Mouse (Mus musculus) midbrain, embryonic 15.5 days (tissue): ENCODE measurements around the gene Cd300a. TPM values are rescaled to one million over a fixed set of nuclear protein-coding genes. Genes with fewer than 3 reads are reported as not detected.
A peak's percentile ranks its signal among the peaks of the same experiment; 100 is the strongest.

ENCODE experiments used
- ATAC-seq: fragments of 200-750 bp; cut with Nextera tagmentation; replicated peaks from 2 replicates; pipeline ENCODE4 v1.8.0; 2017; ENCODE audit warnings: moderate TSS enrichment
- H3K27ac ChIP-seq: fragments of 300-500 bp; sonication (generic); 2 replicates; pipeline ENCODE4 v1.5.1; 2015; ENCODE audit warnings: mild to moderate bottlenecking, inconsistent platforms
- H3K27me3 ChIP-seq: fragments of 300-500 bp; sonication (generic); replicated peaks from 2 replicates; pipeline ENCODE4 v1.6.1; 2015; ENCODE audit warnings: inconsistent platforms
- H3K36me3 ChIP-seq: fragments of 300-500 bp; sonication (generic); replicated peaks from 2 replicates; pipeline ENCODE4 v1.6.1; 2015; ENCODE audit warnings: inconsistent platforms
- H3K4me1 ChIP-seq: fragments of 300-500 bp; sonication (generic); 2 replicates; pipeline ENCODE4 v1.6.1; 2015; ENCODE audit warnings: inconsistent platforms
- H3K4me2 ChIP-seq: fragments of 300-500 bp; sonication (generic); 2 replicates; pipeline ENCODE4 v1.6.1; 2015; ENCODE audit warnings: inconsistent platforms, mild to moderate bottlenecking, moderate library complexity
- H3K4me3 ChIP-seq: fragments of 300-500 bp; sonication (generic); 2 replicates; pipeline ENCODE4 v1.5.1; 2015; ENCODE audit warnings: mild to moderate bottlenecking, inconsistent platforms
- H3K9ac ChIP-seq: fragments of 300-500 bp; sonication (generic); 2 replicates; pipeline ENCODE4 v1.6.1; 2015; ENCODE audit warnings: mild to moderate bottlenecking, inconsistent platforms
- H3K9me3 ChIP-seq: fragments of 300-500 bp; sonication (generic); 2 replicates; pipeline ENCODE4 v1.6.1; 2016; ENCODE audit warnings: inconsistent platforms
- WGBS: fragments of 180-500 bp; shearing (Covaris S2); methylation state at CpG from one replicate; pipeline ENCODE4 v1.1.7; 2015; ENCODE audit warnings: mixed read lengths; 5-methylcytosine and 5-hydroxymethylcytosine counted together
- polyA plus RNA-seq: library from polyadenylated mRNA; unstranded; fragments of >200 nt; fragmentation: Nextera tagmentation; extraction: Ambion mirVana; gene quantifications from 2 replicates; pipeline ENCODE4 v1.2.1, GENCODE M21; 2015

Cd300a gene
- polyA plus RNA-seq: 0.86 and 0.94 TPM in 2 replicates

DNA sequence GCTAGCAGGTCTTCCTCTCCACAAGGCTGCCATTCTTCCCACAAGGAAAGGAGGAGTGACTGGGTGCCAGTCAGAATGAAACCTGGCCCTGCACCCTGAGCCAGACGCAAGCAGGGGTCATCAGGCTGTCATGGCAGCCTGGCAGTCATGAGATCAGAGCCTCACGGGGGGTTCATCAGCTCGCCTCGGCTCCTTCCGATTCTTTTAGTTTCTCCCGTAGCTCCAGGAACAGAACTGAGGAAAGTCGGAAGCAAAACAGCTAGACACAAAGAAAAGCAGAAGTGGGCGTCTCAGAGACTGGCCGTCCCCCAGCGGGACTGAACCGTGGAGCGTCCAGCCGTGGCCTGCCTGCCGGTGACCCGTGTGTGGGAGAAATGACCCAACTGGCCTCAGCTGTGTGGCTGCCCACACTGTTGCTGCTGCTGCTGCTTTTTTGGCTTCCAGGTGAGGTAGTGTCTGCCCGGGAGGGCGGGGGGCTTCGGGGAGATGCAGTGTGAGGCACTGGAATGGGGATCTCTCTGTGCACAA, at the start of gene Cd300a:
Gene Cd300a (plus strand): TSS at position 51 of the 528 bp plus-strand sequence.
- no peak within 1 kb of the TSS for H3K4me3 ChIP-seq
- no peak within 1 kb of the TSS for H3K9ac ChIP-seq
- WGBS: 45% methylated on average over 18 of the region's 18 CpGs
- H3K4me1 ChIP-seq: no peaks in the 10 kb centered on the region
- H3K27me3 ChIP-seq: no peaks in the 10 kb centered on the region
- H3K27ac ChIP-seq: no peak within 1 kb of the TSS
- no peak within 1 kb of the TSS for H3K4me2 ChIP-seq
- no peak for ATAC-seq
- H3K9me3 ChIP-seq: no peaks in the 10 kb centered on the region
- no peaks in the 10 kb centered on the region for H3K36me3 ChIP-seq

DNA sequence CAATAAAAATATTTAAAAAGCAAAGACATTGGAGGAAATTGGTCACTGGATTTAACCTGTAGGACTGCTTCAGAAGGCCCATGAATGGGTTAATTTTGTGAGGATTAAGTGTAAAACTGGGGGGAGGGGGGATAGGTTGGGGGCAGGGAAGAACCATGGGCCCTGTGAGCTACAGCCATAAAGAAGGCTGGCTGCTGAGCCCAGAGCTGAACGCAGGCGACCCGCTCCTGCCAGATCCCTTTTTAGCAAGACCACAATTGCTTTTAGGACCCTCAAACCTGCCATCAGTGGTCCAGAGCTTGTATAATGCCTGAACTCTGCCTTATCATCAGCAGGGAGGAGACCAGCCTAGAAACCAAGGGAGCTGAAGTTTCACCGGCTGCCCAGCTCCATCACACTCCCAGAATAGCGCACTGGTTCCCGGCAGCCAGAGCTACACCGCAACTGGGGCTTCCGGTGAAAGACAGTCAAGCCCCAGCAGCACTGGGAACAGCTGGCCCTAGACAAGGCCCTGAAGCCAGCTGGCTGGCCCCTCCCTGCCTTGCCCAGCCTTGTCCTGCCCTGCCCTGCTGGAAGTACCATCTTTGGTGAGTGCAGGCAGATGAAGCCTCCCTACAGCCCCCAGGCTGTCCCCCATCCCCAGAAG, 45.9 kb upstream of the Cd300a start:
- Histone ChIP-seq H3K4me2 (no peak overlapping the region), H3K36me3 (no peaks in the 10 kb centered on the region), H3K9me3 (no peaks in the 10 kb centered on the region), H3K9ac (no peak overlapping the region), H3K27ac (no peak overlapping the region), H3K4me3 (no peak overlapping the region), H3K27me3 (peaks cover 4% of the 10 kb centered on the region; the same call in 1 of the 2 replicates), H3K4me1 (peaks cover 6% of the 10 kb centered on the region; the same call in 1 of the 2 replicates)
- ATAC-seq: no peak
- 6% methylated on average over 8 of the region's 8 CpGs for WGBS

DNA sequence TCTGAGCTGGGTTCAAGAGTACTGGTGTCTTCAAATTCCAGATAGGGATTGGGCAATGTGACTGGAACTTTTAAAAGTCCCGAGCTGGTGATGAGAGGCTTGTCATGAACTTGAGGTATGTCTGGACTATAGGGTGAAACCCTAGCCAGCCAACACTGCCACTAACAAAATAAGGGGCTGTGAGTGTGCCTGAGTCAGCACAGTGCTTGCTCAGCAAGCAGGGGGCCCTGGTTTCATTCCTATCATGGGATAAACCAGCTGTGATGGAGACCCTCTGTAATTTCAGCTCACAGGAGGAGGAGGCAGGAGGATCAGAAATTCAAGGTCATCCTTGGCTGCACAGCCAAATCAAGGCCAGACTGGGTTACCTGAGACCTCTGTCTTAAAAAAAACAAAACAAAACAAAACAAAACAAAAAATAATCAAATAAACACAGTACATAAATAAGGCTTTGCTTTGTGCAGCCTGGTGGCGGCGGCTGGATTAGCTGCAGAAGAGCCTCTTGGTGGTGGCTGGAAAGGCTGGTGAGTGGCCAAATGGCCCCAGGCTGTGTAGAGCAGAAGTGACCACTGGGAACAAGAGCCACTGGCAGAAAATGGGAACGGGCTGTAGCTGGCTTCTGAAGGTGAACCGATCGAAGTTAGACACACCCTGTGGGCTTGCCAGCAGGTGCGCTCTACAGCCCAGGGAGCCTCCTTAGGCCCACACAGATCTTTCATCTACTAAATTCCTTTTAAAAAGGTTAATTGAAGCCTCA, 45.2 kb upstream of the Cd300a start:
- peaks cover 6% of the 10 kb centered on the region; the same call in 1 of the 2 replicates for H3K4me1 ChIP-seq
- ATAC-seq: no peak
- H3K4me2 ChIP-seq: no peak overlapping the region
- H3K9ac ChIP-seq: no peak overlapping the region
- no peaks in the 10 kb centered on the region for H3K9me3 ChIP-seq
- no peaks in the 10 kb centered on the region for H3K36me3 ChIP-seq
- peaks cover 11% of the 10 kb centered on the region for H3K27me3 ChIP-seq
- H3K27ac ChIP-seq: no peak overlapping the region
- no peak overlapping the region for H3K4me3 ChIP-seq
- WGBS: 65% methylated on average over 7 of the region's 7 CpGs

DNA sequence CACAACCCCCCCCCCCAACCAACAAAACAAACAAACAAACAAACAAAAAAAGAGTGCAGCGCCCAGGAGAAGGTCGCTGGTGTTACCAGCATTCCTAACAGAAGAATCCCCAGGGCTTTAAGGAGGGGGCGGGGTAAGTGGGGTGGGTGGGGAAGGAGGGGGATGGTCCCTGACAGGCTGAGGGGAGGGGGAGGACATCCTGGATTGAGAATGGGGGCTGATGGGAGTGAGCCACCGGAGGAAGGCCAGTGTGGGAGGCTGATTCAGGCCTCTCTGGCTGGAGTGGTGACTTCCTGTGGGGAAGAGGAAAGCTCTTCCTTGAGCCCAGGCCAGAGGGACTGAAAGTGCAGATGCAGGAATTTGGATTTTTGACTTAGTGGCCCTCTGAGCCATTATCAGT, 43.5 kb upstream of the Cd300a start:
- no peak overlapping the region for H3K27ac ChIP-seq
- 81% methylated on average over 4 of the region's 4 CpGs for WGBS
- H3K4me3 ChIP-seq: no peak overlapping the region
- no peak overlapping the region for H3K4me2 ChIP-seq
- H3K27me3 ChIP-seq: peaks cover 24% of the 10 kb centered on the region
- ATAC-seq: no peak
- no peak overlapping the region for H3K9ac ChIP-seq
- H3K9me3 ChIP-seq: no peaks in the 10 kb centered on the region
- H3K36me3 ChIP-seq: no peaks in the 10 kb centered on the region
- peaks cover 19% of the 10 kb centered on the region for H3K4me1 ChIP-seq

DNA sequence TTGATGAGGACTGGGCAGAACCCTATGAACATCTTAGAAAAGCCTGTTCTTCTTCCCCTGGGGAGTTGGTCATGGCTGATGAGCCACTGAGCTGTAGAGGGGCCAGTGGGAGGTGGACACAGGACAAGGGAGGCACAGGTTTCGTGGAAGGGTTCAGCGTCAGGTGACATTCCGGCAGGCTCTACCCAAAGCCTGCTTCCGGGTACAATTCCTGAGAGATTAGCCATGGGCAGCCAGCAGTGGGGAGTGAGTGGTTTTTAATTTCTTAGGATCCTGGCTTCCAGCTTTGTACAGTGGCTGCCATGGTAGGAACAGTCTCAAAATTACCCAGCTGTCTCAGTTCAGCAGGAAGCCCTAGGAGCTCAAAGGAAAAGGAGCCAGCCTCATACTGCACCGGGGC, 42.8 kb upstream of the Cd300a start:
- ATAC-seq: no peak
- Histone ChIP-seq H3K36me3 (no peaks in the 10 kb centered on the region), H3K27ac (no peak overlapping the region), H3K4me2 (no peak overlapping the region), H3K4me1 (peaks cover 24% of the 10 kb centered on the region), H3K9ac (no peak overlapping the region), H3K27me3 (peaks cover 31% of the 10 kb centered on the region), H3K9me3 (no peaks in the 10 kb centered on the region), H3K4me3 (no peak overlapping the region)
- WGBS: 73% methylated on average over 5 of the region's 5 CpGs

DNA sequence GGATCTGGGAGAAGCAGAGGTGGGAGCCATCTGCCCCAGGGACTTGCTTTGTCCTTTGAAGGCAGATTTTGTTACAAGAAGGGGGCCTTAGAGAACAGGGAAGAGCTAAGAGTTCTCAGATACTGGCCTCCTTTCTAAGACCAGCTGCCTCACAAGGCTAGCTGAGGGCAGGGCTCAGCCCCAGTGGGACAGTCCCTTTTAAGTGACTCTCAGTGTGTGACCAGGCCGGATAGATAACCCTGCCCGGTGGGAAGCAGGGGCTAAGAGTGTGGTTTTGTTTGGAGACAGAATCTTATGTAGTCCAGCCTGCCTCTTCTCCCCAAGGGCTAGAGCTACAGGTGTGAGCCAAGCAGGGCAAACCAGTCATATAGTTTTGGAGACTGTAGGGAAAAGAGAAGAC, 40.3 kb upstream of the Cd300a start:
- WGBS: 0% methylated on average over 2 of the region's 2 CpGs
- H3K36me3 ChIP-seq: no peaks in the 10 kb centered on the region
- H3K4me3 ChIP-seq: no peak overlapping the region
- H3K4me1 ChIP-seq: peaks cover 30% of the 10 kb centered on the region
- ATAC-seq: no peak
- H3K4me2 ChIP-seq: no peak overlapping the region
- H3K27me3 ChIP-seq: peaks cover 54% of the 10 kb centered on the region
- no peak overlapping the region for H3K9ac ChIP-seq
- H3K27ac ChIP-seq: no peak overlapping the region
- no peaks in the 10 kb centered on the region for H3K9me3 ChIP-seq

DNA sequence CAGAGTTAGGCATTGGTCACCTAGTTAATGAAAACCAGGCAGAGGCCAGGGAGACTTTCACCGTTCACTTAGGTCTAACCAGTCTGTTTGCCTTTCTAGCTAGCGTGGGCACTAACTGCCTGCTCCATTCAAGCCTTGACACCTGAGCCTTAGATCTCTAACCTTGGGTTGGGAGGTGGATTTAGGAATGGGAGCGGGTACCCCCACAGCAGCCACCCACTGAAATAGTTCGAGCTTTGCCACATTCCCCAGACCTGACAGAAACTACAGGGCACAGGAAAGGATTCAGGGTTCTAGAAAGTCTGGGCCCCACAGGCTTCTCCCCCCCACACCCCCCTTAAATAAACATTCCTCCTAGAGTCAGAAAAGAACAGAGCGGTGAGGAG, 39.8 kb upstream of the Cd300a start:
- peak overlapping the region; percentile 97 for H3K4me2 ChIP-seq
- peak overlapping the region; percentile 57; the same call in 1 of the 2 replicates for H3K4me3 ChIP-seq
- H3K36me3 ChIP-seq: no peaks in the 10 kb centered on the region
- ATAC-seq: no peak
- H3K27ac ChIP-seq: no peak overlapping the region
- H3K9me3 ChIP-seq: no peaks in the 10 kb centered on the region
- H3K9ac ChIP-seq: no peak overlapping the region
- peaks cover 30% of the 10 kb centered on the region for H3K4me1 ChIP-seq
- H3K27me3 ChIP-seq: peaks cover 54% of the 10 kb centered on the region
- 20% methylated on average over 5 of the region's 5 CpGs for WGBS

DNA sequence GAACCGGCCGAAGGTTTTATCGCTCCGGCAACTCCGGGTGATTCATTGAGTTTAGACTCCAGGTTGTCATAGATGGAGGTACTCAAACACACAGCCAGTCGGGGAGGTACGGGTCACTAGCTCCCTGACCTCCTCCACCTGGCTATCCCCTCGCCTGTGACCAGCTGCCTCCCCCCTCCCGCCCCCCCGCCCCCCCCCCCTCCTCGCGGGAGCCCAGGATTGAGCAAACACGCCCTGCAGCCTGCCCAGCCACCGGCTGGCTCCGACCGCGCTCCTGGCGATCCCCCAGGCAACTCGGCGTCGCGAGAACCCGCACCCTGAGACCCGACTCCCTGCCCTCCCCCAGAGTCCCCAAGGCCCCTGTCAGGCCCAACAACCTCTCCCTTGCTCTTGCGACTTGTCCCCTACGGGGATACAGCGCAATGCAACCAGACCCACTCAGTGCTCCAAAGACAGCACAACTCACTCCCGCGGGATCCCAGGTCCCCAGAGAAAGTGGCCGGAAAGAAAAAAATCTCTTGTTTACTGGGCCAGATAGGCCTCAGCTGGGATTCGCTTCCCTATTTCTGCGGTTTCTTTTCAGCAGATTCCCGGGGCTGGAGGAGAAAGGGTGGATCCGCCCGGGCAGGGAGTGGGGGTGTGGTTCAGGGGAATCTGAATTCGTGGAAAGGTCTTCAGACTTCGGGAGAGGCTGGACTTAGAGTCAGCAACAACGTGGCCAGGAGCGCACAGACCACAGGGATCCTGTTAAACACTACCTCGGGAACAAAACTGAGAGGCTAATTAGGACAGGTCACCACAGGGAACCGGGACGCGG, 39.2 kb upstream of the Cd300a start, which contains the start of gene Gprc5c:
Gene Gprc5c (plus strand): TSS at position 701 of the 817 bp plus-strand sequence.
- Histone ChIP-seq H3K4me2 (peak within 1 kb of the TSS; percentile 97), H3K9me3 (no peaks in the 10 kb centered on the region), H3K27me3 (peaks cover 54% of the 10 kb centered on the region), H3K27ac (no peak within 1 kb of the TSS), H3K36me3 (no peaks in the 10 kb centered on the region), H3K4me1 (peaks cover 30% of the 10 kb centered on the region), H3K9ac (peak within 1 kb of the TSS; percentile 40), H3K4me3 (peak within 1 kb of the TSS; percentile 57)
- ATAC-seq: no peak
- WGBS: under 1% methylated on average over 37 of the region's 43 CpGs

DNA sequence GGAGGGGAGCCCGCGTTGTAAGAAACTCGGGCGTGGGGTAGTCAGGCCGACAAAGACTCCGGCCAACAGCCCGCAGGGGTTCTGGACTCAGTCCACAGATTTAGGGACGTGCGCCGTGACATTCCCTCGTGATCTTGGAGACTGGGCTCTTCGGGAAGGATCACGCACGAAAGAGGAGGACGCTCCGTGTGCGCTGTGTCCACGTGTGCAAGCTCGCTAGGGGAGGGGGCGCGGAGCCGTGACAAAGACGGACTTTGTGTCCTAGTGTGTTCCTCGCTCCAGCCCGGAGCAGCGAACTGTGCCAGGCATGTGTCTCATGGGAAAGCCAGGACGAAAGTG, 38.6 kb upstream of the Cd300a start:
- Histone ChIP-seq H3K9ac (peak overlapping the region; percentile 40), H3K9me3 (no peaks in the 10 kb centered on the region), H3K4me3 (peak overlapping the region; percentile 57), H3K4me1 (peaks cover 30% of the 10 kb centered on the region), H3K27ac (no peak overlapping the region), H3K36me3 (no peaks in the 10 kb centered on the region), H3K4me2 (peak overlapping the region; percentile 97), H3K27me3 (peaks cover 54% of the 10 kb centered on the region)
- WGBS: under 1% methylated on average over 27 of the region's 27 CpGs
- peak; percentile 45; the same call in 1 of the 2 replicates for ATAC-seq

DNA sequence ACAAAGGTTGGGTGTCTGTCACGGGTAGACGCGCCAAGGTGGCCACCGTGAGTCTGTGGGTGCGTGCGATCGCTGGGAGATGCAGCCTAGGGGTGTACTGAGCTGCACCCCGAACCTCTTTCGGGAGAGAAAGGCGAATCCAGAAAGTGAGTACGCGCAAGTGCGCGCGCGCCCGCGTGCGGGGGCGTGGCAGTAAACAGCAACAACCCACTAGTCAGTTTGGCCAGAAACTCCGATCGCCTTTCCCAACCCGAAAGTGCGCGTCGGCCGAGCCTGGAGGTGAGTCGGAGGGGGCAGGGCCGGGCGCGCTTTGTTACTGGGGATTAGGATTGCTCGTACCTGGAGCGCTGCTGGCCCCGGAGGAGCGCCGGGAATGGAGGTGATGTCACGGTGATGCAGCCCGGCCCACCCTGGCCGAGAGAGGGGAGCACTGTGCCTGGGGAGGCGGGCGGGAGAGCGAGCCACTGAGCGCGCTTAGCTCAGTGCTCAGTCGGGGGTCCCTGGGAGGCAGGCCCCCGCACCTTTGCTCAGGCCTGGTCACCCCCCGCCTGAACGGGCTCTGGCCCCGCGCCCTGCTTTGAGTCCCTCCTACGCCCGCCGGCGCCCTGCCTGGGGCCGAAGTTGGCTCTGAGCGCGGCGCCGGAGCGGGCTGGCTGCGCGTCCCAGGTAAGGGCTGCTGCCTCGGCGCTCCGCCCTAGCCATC, 38.1 kb upstream of the Cd300a start:
- H3K9me3 ChIP-seq: no peaks in the 10 kb centered on the region
- peaks cover 54% of the 10 kb centered on the region for H3K27me3 ChIP-seq
- peak overlapping the region; percentile 57 for H3K4me3 ChIP-seq
- H3K4me1 ChIP-seq: peaks cover 30% of the 10 kb centered on the region
- peak overlapping the region; percentile 97 for H3K4me2 ChIP-seq
- no peaks in the 10 kb centered on the region for H3K36me3 ChIP-seq
- H3K9ac ChIP-seq: peak overlapping the region; percentile 40
- WGBS: 1% methylated on average over 57 of the region's 65 CpGs
- ATAC-seq: peak; percentile 37; the same call in 1 of the 2 replicates
- no peak overlapping the region for H3K27ac ChIP-seq

DNA sequence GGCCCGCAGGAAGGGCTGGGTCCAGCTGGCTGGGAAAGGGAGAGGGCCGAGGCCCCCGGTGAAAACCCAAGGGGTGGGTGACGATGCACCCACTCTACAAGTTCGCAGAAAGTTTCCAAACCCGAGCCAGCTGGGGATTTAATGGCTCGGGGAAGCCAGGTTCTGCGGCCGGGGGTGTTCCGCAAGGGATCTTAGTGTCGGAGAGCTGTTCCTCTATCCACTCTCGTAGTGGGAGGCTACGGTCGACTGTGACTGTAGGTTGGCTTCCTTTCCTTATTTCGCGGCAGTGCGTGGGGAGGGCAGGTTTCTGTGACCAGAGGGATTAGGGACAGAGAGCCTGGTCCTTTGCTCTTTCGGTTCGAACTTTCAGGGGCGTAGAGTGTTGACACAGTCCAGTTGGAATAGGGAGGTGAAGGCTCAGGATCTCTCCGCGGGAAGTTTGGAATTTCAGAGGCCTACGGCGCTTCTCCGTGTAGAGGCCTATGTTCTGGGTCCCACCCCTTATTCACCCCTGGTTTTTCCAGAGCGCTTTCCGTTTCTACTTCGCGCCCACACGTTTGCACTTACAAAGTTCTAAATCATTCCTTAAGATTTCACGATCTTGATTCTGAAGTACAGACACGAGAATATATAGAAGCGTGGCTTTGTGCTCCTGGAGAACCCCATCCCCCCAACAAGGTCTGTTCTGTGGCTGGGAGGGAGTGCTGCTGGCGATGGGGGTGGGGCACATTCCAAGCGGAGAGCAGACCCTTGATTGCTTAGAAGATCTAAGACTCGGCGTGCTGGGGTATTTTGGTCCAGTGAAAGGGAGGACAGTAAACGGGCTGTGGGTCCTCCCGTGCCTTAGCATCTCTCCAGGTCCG, 37.3 kb upstream of the Cd300a start:
- H3K4me1 ChIP-seq: peaks cover 30% of the 10 kb centered on the region
- H3K36me3 ChIP-seq: no peaks in the 10 kb centered on the region
- WGBS: 3% methylated on average over 40 of the region's 40 CpGs
- H3K4me3 ChIP-seq: peak overlapping the region; percentile 57
- H3K27ac ChIP-seq: no peak overlapping the region
- H3K27me3 ChIP-seq: peaks cover 54% of the 10 kb centered on the region
- ATAC-seq: no peak
- H3K4me2 ChIP-seq: peak overlapping the region; percentile 97
- peak overlapping the region; percentile 40 for H3K9ac ChIP-seq
- no peaks in the 10 kb centered on the region for H3K9me3 ChIP-seq
